Mouse (Mus musculus) cerebellum, adult 2 months (tissue): ENCODE data around the gene Fam198b.

Experiments
- CTCF ChIP-seq: fragments of 200-500 bp; IDR thresholded peaks from 2 replicates; pipeline ENCODE4 v1.5.1; 2011; ENCODE audit warnings: low read depth, mild to moderate bottlenecking, control low read depth, low read length, moderate library complexity, borderline replicate concordance; ENCODE audit not compliant: insufficient read depth
- POLR2A ChIP-seq: fragments of 200-500 bp; IDR thresholded peaks from 2 replicates; pipeline ENCODE4 v1.6.1; 2011; ENCODE audit warnings: low read length, control low read depth, borderline replicate concordance; ENCODE audit not compliant: insufficient read depth

- TF ChIP-seq CTCF = no peak
- no peak for TF ChIP-seq POLR2A
Measured at GRCm38 (mm10) chr3:79885686-79886356, 1.5 kb downstream of the Fam198b start.
